Mouse (Mus musculus): Measurements from ENCODE around the gene Gtf3c1.

GRCm38 (mm10) chr7:125649013-125649412 lies 58.6 kb downstream of the Gtf3c1 start:
- TF ChIP-seq CTCF (conservative IDR thresholded peaks at IDR 0.05; ENCODE audit: low read length) = no peak
- TF ChIP-seq NANOG (IDR thresholded peaks at IDR 0.05; ENCODE audit: borderline replicate concordance, low read length) = no peak
